Mouse (Mus musculus) stomach, embryonic 16.5 days (tissue): ENCODE measurements around the gene Rcsd1. TPM values are rescaled to one million over a fixed set of nuclear protein-coding genes. Genes with fewer than 3 reads are reported as not detected.
A peak's percentile ranks its signal among the peaks of the same experiment; 100 is the strongest.

Experiments
- ATAC-seq: fragments of 200-750 bp; cut with Nextera tagmentation; 2 replicates; pipeline ENCODE4 v1.8.0; 2017; ENCODE audit warnings: moderate number of reproducible peaks, moderate TSS enrichment; ENCODE audit not compliant: insufficient read depth, low FRiP score
- H3K27ac ChIP-seq: fragments of 300-500 bp; sonication (generic); 2 replicates; pipeline ENCODE4 v1.5.1; 2014; ENCODE audit warnings: low read length
- H3K27me3 ChIP-seq: fragments of 300-500 bp; sonication (generic); 2 replicates; pipeline ENCODE4 v1.6.1; 2014; ENCODE audit warnings: low read length, control low read depth, mixed read lengths; ENCODE audit not compliant: control insufficient read depth, insufficient read depth
- H3K36me3 ChIP-seq: fragments of 300-500 bp; sonication (generic); 2 replicates; pipeline ENCODE4 v1.6.1; 2014; ENCODE audit warnings: low read length; ENCODE audit not compliant: control insufficient read depth, insufficient read depth
- H3K4me1 ChIP-seq: fragments of 300-500 bp; sonication (generic); 2 replicates; pipeline ENCODE4 v1.6.1; 2014; ENCODE audit warnings: low read length, control low read depth, mixed read lengths; ENCODE audit not compliant: control insufficient read depth, insufficient read depth
- H3K4me2 ChIP-seq: fragments of 300-500 bp; sonication (generic); 2 replicates; pipeline ENCODE4 v1.6.1; 2014; ENCODE audit warnings: low read depth, low read length, mixed read lengths
- H3K4me3 ChIP-seq: fragments of 300-500 bp; sonication (generic); replicated peaks from 2 replicates; pipeline ENCODE4 v1.5.1; 2014; ENCODE audit warnings: mild to moderate bottlenecking, low read length
- H3K9ac ChIP-seq: fragments of 300-500 bp; sonication (generic); 2 replicates; pipeline ENCODE4 v1.6.1; 2014; ENCODE audit warnings: low read length
- H3K9me3 ChIP-seq: fragments of 300-500 bp; sonication (generic); replicated peaks from 2 replicates; pipeline ENCODE4 v1.6.1; 2016; ENCODE audit warnings: low read length, control low read depth; ENCODE audit not compliant: control insufficient read depth
- WGBS: fragments of 180-500 bp; shearing (Covaris S2); extraction: QIAGEN DNeasy Blood & Tissue Kit; methylation state at CpG from one replicate; pipeline ENCODE4 v1.1.7; 2014; 5-methylcytosine and 5-hydroxymethylcytosine counted together
- polyA plus RNA-seq: library from polyadenylated mRNA; unstranded; fragments of >200 nt; fragmentation: Nextera tagmentation; extraction: Ambion mirVana; gene quantifications from 2 replicates; pipeline ENCODE4 v1.2.1, GENCODE M21; 2015

The Rcsd1 gene
- polyA plus RNA-seq, 1 experiment from 2014 or later = 44.4 TPM

- Histone ChIP-seq H3K9ac (no peak overlapping the region), H3K36me3 (no peaks in the 10 kb centered on the region), H3K27me3 (no peaks in the 10 kb centered on the region), H3K4me3 (no peak overlapping the region), H3K27ac (no peak overlapping the region), H3K4me1 (no peaks in the 10 kb centered on the region; the same call in 1 of the 2 replicates), H3K9me3 (no peaks in the 10 kb centered on the region), H3K4me2 (no peak overlapping the region)
- ATAC-seq = no peak
- WGBS = 39% methylated on average over 5 of the region's 5 CpGs
These were observed 27.9 kb upstream of the Rcsd1 start for GRCm38 (mm10) chr1:165737451-165737850.

GRCm38 (mm10) chr1:165735826-165736818 lies 26.6 kb upstream of the Rcsd1 start:
- Histone ChIP-seq H3K36me3 (no peaks in the 10 kb centered on the region), H3K27me3 (no peaks in the 10 kb centered on the region), H3K9ac (no peak overlapping the region), H3K27ac (no peak overlapping the region), H3K9me3 (no peaks in the 10 kb centered on the region), H3K4me1 (no peaks in the 10 kb centered on the region; the same call in 1 of the 2 replicates), H3K4me3 (no peak overlapping the region), H3K4me2 (peak overlapping the region; percentile 32; the same call in 1 of the 2 replicates)
- peak; percentile 71 for ATAC-seq
- WGBS = 24% methylated on average over 20 of the region's 20 CpGs

GRCm38 (mm10) chr1:165734840-165735239 lies 25.3 kb upstream of the Rcsd1 start:
- no peak overlapping the region for H3K4me2 ChIP-seq
- WGBS = 88% methylated on average over 2 of the region's 2 CpGs

GRCm38 (mm10) chr1:165731553-165731952 lies 22.0 kb upstream of the Rcsd1 start:
- H3K27ac ChIP-seq = no peak overlapping the region
- H3K27me3 ChIP-seq = no peaks in the 10 kb centered on the region
- ATAC-seq = no peak
- no peak overlapping the region for H3K4me2 ChIP-seq
- H3K4me3 ChIP-seq = no peak overlapping the region
- H3K9me3 ChIP-seq = no peaks in the 10 kb centered on the region
- 60% methylated on average over 6 of the region's 6 CpGs for WGBS
- H3K4me1 ChIP-seq = no peaks in the 10 kb centered on the region
- no peaks in the 10 kb centered on the region for H3K36me3 ChIP-seq
- H3K9ac ChIP-seq = no peak overlapping the region

More at GRCm38 (mm10) chr1:165734840-165735239, 25.3 kb upstream of the Rcsd1 start:
- no peak for ATAC-seq
- no peak overlapping the region for H3K9ac ChIP-seq
- no peak overlapping the region for H3K27ac ChIP-seq
- no peaks in the 10 kb centered on the region for H3K9me3 ChIP-seq
- H3K27me3 ChIP-seq = no peaks in the 10 kb centered on the region
- no peak overlapping the region for H3K4me3 ChIP-seq
- H3K4me1 ChIP-seq = no peaks in the 10 kb centered on the region; the same call in 1 of the 2 replicates
- H3K36me3 ChIP-seq = no peaks in the 10 kb centered on the region

GRCm38 (mm10) chr1:165730129-165730528 lies 20.6 kb upstream of the Rcsd1 start:
- H3K27me3 ChIP-seq = no peaks in the 10 kb centered on the region
- 15% methylated on average over 1 of the region's 1 CpGs for whole genome bisulfite sequencing

GRCm38 (mm10) chr1:165728057-165728639 lies 18.6 kb upstream of the Rcsd1 start:
- 84% methylated on average over 3 of the region's 3 CpGs for WGBS
- H3K4me1 ChIP-seq = 0 out of 2 replicates have a peak, but pooled peaks cover 5% of the 10 kb centered on the region
- ATAC-seq = no peak

More at GRCm38 (mm10) chr1:165730129-165730528, 20.6 kb upstream of the Rcsd1 start:
- ATAC-seq = no peak
- Histone ChIP-seq H3K36me3 (no peaks in the 10 kb centered on the region), H3K9me3 (no peaks in the 10 kb centered on the region), H3K4me1 (no peaks in the 10 kb centered on the region), H3K27ac (no peak overlapping the region), H3K4me2 (no peak overlapping the region), H3K4me3 (no peak overlapping the region), H3K9ac (no peak overlapping the region)

GRCm38 (mm10) chr1:165726986-165727385 lies 17.4 kb upstream of the Rcsd1 start:
- Histone ChIP-seq H3K4me2 (no peak overlapping the region), H3K4me1 (0 out of 2 replicates have a peak, but pooled peaks cover 5% of the 10 kb centered on the region), H3K36me3 (no peaks in the 10 kb centered on the region), H3K4me3 (no peak overlapping the region), H3K9me3 (no peaks in the 10 kb centered on the region), H3K27ac (no peak overlapping the region), H3K27me3 (no peaks in the 10 kb centered on the region), H3K9ac (no peak overlapping the region)
- ATAC-seq = no peak
- 48% methylated on average over 1 of the region's 1 CpGs for WGBS

More at GRCm38 (mm10) chr1:165728057-165728639, 18.6 kb upstream of the Rcsd1 start:
- Histone ChIP-seq H3K9ac (no peak overlapping the region), H3K27me3 (no peaks in the 10 kb centered on the region), H3K4me2 (no peak overlapping the region), H3K27ac (no peak overlapping the region), H3K36me3 (no peaks in the 10 kb centered on the region), H3K9me3 (no peaks in the 10 kb centered on the region), H3K4me3 (no peak overlapping the region)

GRCm38 (mm10) chr1:165725039-165725644 lies 15.6 kb upstream of the Rcsd1 start:
- H3K27me3 ChIP-seq = no peaks in the 10 kb centered on the region
- 0 out of 2 replicates have a peak, but pooled peaks cover 5% of the 10 kb centered on the region for H3K4me1 ChIP-seq
- WGBS = 85% methylated on average over 4 of the region's 4 CpGs
- no peak overlapping the region for H3K4me2 ChIP-seq
- H3K9me3 ChIP-seq = no peaks in the 10 kb centered on the region
- no peak overlapping the region for H3K27ac ChIP-seq
- no peaks in the 10 kb centered on the region for H3K36me3 ChIP-seq
- peak overlapping the region; percentile 12 for H3K9ac ChIP-seq
- no peak overlapping the region for H3K4me3 ChIP-seq
- ATAC-seq = no peak
